15 mouse cellular contexts compared by ENCODE assay signal in genomic region chr6:27318575-27318974, GRCm38 (mm10).
"Had no signal": no experiment of that assay in that cellular context is flagged by ENCODE, and none has a peak within 500 bp of the region (broad histone marks: within the 10 kb centered on the region; RNA-seq: fewer than 3 reads in every experiment).

No protein-coding gene starts in this region.

- H3K9me3 ChIP-seq: neural tube, embryonic 13.5 days; neural tube, embryonic 15.5 days; stomach, embryonic 15.5 days had no signal

- H3K36me3 ChIP-seq: neural tube, embryonic 13.5 days; neural tube, embryonic 15.5 days; stomach, embryonic 15.5 days had no signal

- H3K4me3 ChIP-seq: neural tube, embryonic 13.5 days; neural tube, embryonic 15.5 days; stomach, embryonic 15.5 days had no signal

- DNase-seq: retina, postnatal 1 day; right cerebral cortex, adult 18-20 months; right cerebral cortex, postnatal 14 days; right cerebral cortex, postnatal 25 days; right cerebral cortex, postnatal 4 days; spleen, adult 18-20 months; thymus, adult 18-20 months; thymus, adult 2 months; thymus, postnatal 14 days; thymus, postnatal 36 days; thymus, postnatal 4 days had no signal

- H3K9ac ChIP-seq: neural tube, embryonic 13.5 days; neural tube, embryonic 15.5 days; stomach, embryonic 15.5 days had no signal

- H3K27me3 ChIP-seq: neural tube, embryonic 13.5 days; neural tube, embryonic 15.5 days; stomach, embryonic 15.5 days had no signal

- H3K27ac ChIP-seq: neural tube, embryonic 13.5 days; neural tube, embryonic 15.5 days; stomach, embryonic 15.5 days; stomach, postnatal 0 days had no signal

- H3K4me1 ChIP-seq: stomach, embryonic 15.5 days had no signal
